Mouse (Mus musculus) hindbrain, embryonic 14.5 days (tissue): Measurements from ENCODE around the gene Zfp536. TPM values are rescaled to one million over a fixed set of nuclear protein-coding genes. Genes with fewer than 3 reads are reported as not detected.

Experiments used
- ATAC-seq: fragments of 200-750 bp; cut with Nextera tagmentation; 2 replicates; pipeline ENCODE4 v1.8.0; 2017; ENCODE audit warnings: moderate number of reproducible peaks, mild to moderate bottlenecking, moderate TSS enrichment, moderate library complexity; ENCODE audit not compliant: low FRiP score
- DNase-seq: peaks from one replicate; pipeline ENCODE4 v3.0.0-alpha.2; 2015; ENCODE audit warnings: low spot score
- H3K27ac ChIP-seq: fragments of 300-500 bp; sonication (generic); 2 replicates; pipeline ENCODE4 v1.5.1; 2014; ENCODE audit warnings: mild to moderate bottlenecking, moderate library complexity
- H3K27me3 ChIP-seq: fragments of 300-500 bp; sonication (generic); 2 replicates; pipeline ENCODE4 v1.6.1; 2014; ENCODE audit warnings: mild to moderate bottlenecking, low read length, mixed read lengths; ENCODE audit not compliant: control insufficient read depth, insufficient read depth
- H3K36me3 ChIP-seq: fragments of 300-500 bp; sonication (generic); replicated peaks from 2 replicates; pipeline ENCODE4 v1.6.1; 2014; ENCODE audit not compliant: control insufficient read depth, insufficient read depth
- H3K4me1 ChIP-seq: fragments of 300-500 bp; sonication (generic); replicated peaks from 2 replicates; pipeline ENCODE4 v1.6.1; 2014; ENCODE audit warnings: antibody characterized with exemption, low read length, mixed read lengths; ENCODE audit not compliant: control insufficient read depth, insufficient read depth
- H3K4me2 ChIP-seq: fragments of 300-500 bp; sonication (generic); replicated peaks from 2 replicates; pipeline ENCODE4 v1.6.1; 2014; ENCODE audit warnings: mild to moderate bottlenecking, moderate library complexity
- H3K4me3 ChIP-seq: fragments of 300-500 bp; sonication (generic); replicated peaks from 2 replicates; pipeline ENCODE4 v1.5.1; 2014; ENCODE audit warnings: mild to moderate bottlenecking, low read length
- H3K9ac ChIP-seq: fragments of 300-500 bp; sonication (generic); 2 replicates; pipeline ENCODE4 v1.6.1; 2014
- H3K9me3 ChIP-seq: fragments of 300-500 bp; sonication (generic); 2 replicates; pipeline ENCODE4 v1.6.1; 2016; ENCODE audit warnings: low read length; ENCODE audit not compliant: control insufficient read depth
- WGBS: fragments of 180-500 bp; shearing (Covaris S2); extraction: QIAGEN DNeasy Blood & Tissue Kit; methylation state at CpG from one replicate; pipeline ENCODE4 v1.1.7; 2014; 5-methylcytosine and 5-hydroxymethylcytosine counted together
- polyA plus RNA-seq: library from polyadenylated mRNA; unstranded; fragments of >200 nt; fragmentation: Nextera tagmentation; extraction: Ambion mirVana; gene quantifications from 2 replicates; pipeline ENCODE4 v1.2.1, GENCODE M21; 2014

The Zfp536 gene
- polyA plus RNA-seq, 1 experiment from 2014 or later: 43.0 TPM

GRCm38 (mm10) chr7:37735101-37735500 is 38.3 kb downstream of the Zfp536 start:
- H3K4me3 ChIP-seq: no peak overlapping the region
- peaks cover 34% of the 10 kb centered on the region for H3K4me1 ChIP-seq
- 41% methylated on average over 6 of the region's 6 CpGs for WGBS
- no peaks in the 10 kb centered on the region for H3K9me3 ChIP-seq
- no peaks in the 10 kb centered on the region for H3K36me3 ChIP-seq
- peak overlapping the region; percentile 68 for H3K27ac ChIP-seq
- H3K27me3 ChIP-seq: no peaks in the 10 kb centered on the region
- no peak overlapping the region for H3K9ac ChIP-seq
- ATAC-seq (no peak), DNase-seq (no peak)
- no peak overlapping the region for H3K4me2 ChIP-seq

GRCm38 (mm10) chr7:37734576-37734975 is 38.9 kb downstream of the Zfp536 start:
- no peak for DNase-seq
- WGBS: 30% methylated on average over 6 of the region's 6 CpGs
- ATAC-seq: no peak
- Histone ChIP-seq H3K9ac (no peak overlapping the region), H3K4me1 (peaks cover 34% of the 10 kb centered on the region), H3K36me3 (no peaks in the 10 kb centered on the region), H3K27me3 (no peaks in the 10 kb centered on the region), H3K4me3 (no peak overlapping the region), H3K4me2 (no peak overlapping the region), H3K27ac (peak overlapping the region; percentile 68; the same call in 1 of the 2 replicates), H3K9me3 (no peaks in the 10 kb centered on the region)

- H3K27me3 ChIP-seq: no peaks in the 10 kb centered on the region
- no peak overlapping the region for H3K4me2 ChIP-seq
- H3K4me3 ChIP-seq: no peak overlapping the region
- H3K4me1 ChIP-seq: peaks cover 34% of the 10 kb centered on the region
- H3K9ac ChIP-seq: no peak overlapping the region
- ATAC-seq: no peak
- no peak for DNase-seq
- no peak overlapping the region; the same call in 1 of the 2 replicates for H3K27ac ChIP-seq
- WGBS: 89% methylated on average over 4 of the region's 4 CpGs
- H3K9me3 ChIP-seq: no peaks in the 10 kb centered on the region
- H3K36me3 ChIP-seq: no peaks in the 10 kb centered on the region
Observed at GRCm38 (mm10) chr7:37733996-37734395, 39.4 kb downstream of the Zfp536 start.

- Histone ChIP-seq H3K27me3 (no peaks in the 10 kb centered on the region), H3K36me3 (no peaks in the 10 kb centered on the region), H3K9ac (no peak overlapping the region), H3K27ac (no peak overlapping the region), H3K4me2 (no peak overlapping the region), H3K9me3 (no peaks in the 10 kb centered on the region), H3K4me3 (no peak overlapping the region), H3K4me1 (peaks cover 34% of the 10 kb centered on the region)
- WGBS: 66% methylated on average over 4 of the region's 4 CpGs
- ATAC-seq (no peak), DNase-seq (no peak)
Observed at GRCm38 (mm10) chr7:37732741-37733140, 40.7 kb downstream of the Zfp536 start.

- no peaks in the 10 kb centered on the region for H3K9me3 ChIP-seq
- no peak for ATAC-seq
- WGBS: 87% methylated on average over 8 of the region's 8 CpGs
Observed at GRCm38 (mm10) chr7:37727746-37728145, 45.7 kb downstream of the Zfp536 start.

GRCm38 (mm10) chr7:37724002-37724790 is 49.2 kb downstream of the Zfp536 start:
- 45% methylated on average over 9 of the region's 9 CpGs for WGBS
- no peak for DNase-seq
- H3K4me2 ChIP-seq: no peak overlapping the region
- H3K27ac ChIP-seq: peak overlapping the region; percentile 32
- peaks cover 31% of the 10 kb centered on the region for H3K4me1 ChIP-seq
- H3K36me3 ChIP-seq: no peaks in the 10 kb centered on the region
- H3K27me3 ChIP-seq: no peaks in the 10 kb centered on the region
- no peak overlapping the region for H3K4me3 ChIP-seq
- no peak overlapping the region for H3K9ac ChIP-seq
- no peaks in the 10 kb centered on the region for H3K9me3 ChIP-seq
- no peak for ATAC-seq

More at GRCm38 (mm10) chr7:37727746-37728145, 45.7 kb downstream of the Zfp536 start:
- H3K27ac ChIP-seq: no peak overlapping the region
- H3K4me3 ChIP-seq: no peak overlapping the region
- H3K36me3 ChIP-seq: no peaks in the 10 kb centered on the region
- no peaks in the 10 kb centered on the region for H3K27me3 ChIP-seq
- H3K9ac ChIP-seq: no peak overlapping the region
- peaks cover 21% of the 10 kb centered on the region for H3K4me1 ChIP-seq
- DNase-seq: no peak
- no peak overlapping the region for H3K4me2 ChIP-seq

GRCm38 (mm10) chr7:37723191-37723592 is 50.2 kb downstream of the Zfp536 start:
- no peak overlapping the region for H3K9ac ChIP-seq
- DNase-seq (peak; percentile 49), ATAC-seq (peak; percentile 64)
- H3K36me3 ChIP-seq: no peaks in the 10 kb centered on the region
- 47% methylated on average over 7 of the region's 7 CpGs for WGBS
- peak overlapping the region; percentile 11; the same call in 1 of the 2 replicates for H3K4me2 ChIP-seq
- peak overlapping the region; percentile 39; the same call in 1 of the 2 replicates for H3K27ac ChIP-seq
- peaks cover 40% of the 10 kb centered on the region for H3K4me1 ChIP-seq
- H3K9me3 ChIP-seq: no peaks in the 10 kb centered on the region
- H3K4me3 ChIP-seq: no peak overlapping the region
- H3K27me3 ChIP-seq: no peaks in the 10 kb centered on the region

GRCm38 (mm10) chr7:37721676-37722075 is 51.8 kb downstream of the Zfp536 start:
- H3K4me2 ChIP-seq: no peak overlapping the region
- WGBS: 91% methylated on average over 4 of the region's 4 CpGs
- DNase-seq (no peak), ATAC-seq (no peak)
- H3K27me3 ChIP-seq: no peaks in the 10 kb centered on the region
- peaks cover 40% of the 10 kb centered on the region for H3K4me1 ChIP-seq
- no peak overlapping the region for H3K27ac ChIP-seq
- no peak overlapping the region for H3K4me3 ChIP-seq
- H3K9ac ChIP-seq: no peak overlapping the region
- no peaks in the 10 kb centered on the region for H3K9me3 ChIP-seq
- no peaks in the 10 kb centered on the region for H3K36me3 ChIP-seq

- Histone ChIP-seq H3K27ac (no peak overlapping the region), H3K4me2 (no peak overlapping the region), H3K9me3 (no peaks in the 10 kb centered on the region), H3K36me3 (no peaks in the 10 kb centered on the region), H3K9ac (no peak overlapping the region), H3K4me1 (peaks cover 39% of the 10 kb centered on the region), H3K27me3 (no peaks in the 10 kb centered on the region), H3K4me3 (no peak overlapping the region)
- DNase-seq: no peak
- WGBS: 49% methylated on average over 15 of the region's 15 CpGs
- no peak for ATAC-seq
Observed at GRCm38 (mm10) chr7:37718671-37719402, 54.6 kb downstream of the Zfp536 start.
